Mouse (Mus musculus): ENCODE results near the gene Wsb1. TPM values are rescaled to one million over a fixed set of nuclear protein-coding genes. Genes with fewer than 3 reads are reported as not detected.

Gene Wsb1
- total and polyA plus RNA-seq, 3 experiments: 48.8 to 90.9 (median 57.0) TPM

DNA sequence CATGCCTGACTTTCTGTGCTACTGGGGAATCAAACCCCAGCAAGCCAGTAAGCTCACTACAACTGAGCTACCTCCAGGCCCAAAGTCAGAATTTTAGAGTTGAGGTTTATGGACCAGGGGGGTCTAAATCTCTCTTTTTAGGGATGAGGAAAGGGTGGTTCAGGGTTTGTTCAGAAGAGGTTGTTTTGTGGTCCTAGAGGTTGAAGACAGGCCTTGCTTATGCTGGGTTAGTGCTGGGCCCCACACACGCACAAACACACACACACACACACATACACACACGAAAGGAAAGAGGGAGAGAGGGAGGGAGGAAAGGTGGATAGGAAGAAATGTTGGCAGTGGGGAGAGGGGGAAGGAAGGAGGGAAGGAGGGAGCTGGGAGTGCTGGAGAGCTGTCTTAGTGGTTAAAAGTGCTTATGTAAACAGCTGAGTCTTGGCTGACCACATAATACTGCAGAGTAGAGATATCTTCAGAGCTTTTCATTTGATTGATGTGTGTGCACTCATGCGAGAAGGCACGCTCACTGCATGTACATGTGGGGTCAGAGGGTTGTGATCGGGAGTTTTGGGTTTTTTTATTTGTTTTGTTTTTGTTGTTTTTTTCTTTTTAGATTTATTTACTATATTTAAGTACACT is 42.5 kb upstream of the Wsb1 start, which contains the start of gene Gm9964 (continued):
- TF ChIP-seq MAZ (IDR thresholded peaks at IDR 0.05; ENCODE audit: low read depth, low read length) (peak; percentile 67; the same call in 1 of the 2 replicates), GATA1 (IDR thresholded peaks at IDR 0.05; ENCODE audit: low read depth, low read length) (peak; percentile 86), E2F4 (IDR thresholded peaks at IDR 0.05; ENCODE audit: borderline replicate concordance, low read depth, low read length) (no peak), CHD2 (IDR thresholded peaks at IDR 0.05; ENCODE audit: low read length) (no peak), RAD21 (IDR thresholded peaks at IDR 0.05; ENCODE audit: low read depth, low read length) (no peak), NELFE (IDR thresholded peaks at IDR 0.05; ENCODE audit: low read depth, low read length) (no peak), POLR2A (IDR thresholded peaks at IDR 0.05; ENCODE audit: control insufficient read depth in 1 of 2, insufficient read depth in 1 of 2, low read depth in 1 of 2, low read length in 2 of 2, poor library complexity in 1 of 2) (no peak), BHLHE40 (IDR thresholded peaks at IDR 0.05; ENCODE audit: borderline replicate concordance, low read depth, low read length) (peak; percentile 94), MEF2A (IDR thresholded peaks at IDR 0.05; ENCODE audit: extremely low read depth, insufficient replicate concordance, low read depth, low read length, poor library complexity, severe bottlenecking) (no peak), CTCF (IDR thresholded peaks at IDR 0.05 in 2 of 3, conservative IDR thresholded peaks at IDR 0.05 in 1 of 3; ENCODE audit: control insufficient read depth in 1 of 3, insufficient read depth in 1 of 3, low read depth in 2 of 3, low read length in 3 of 3, poor library complexity in 1 of 3, severe bottlenecking in 1 of 3) (no peak), GABPA (IDR thresholded peaks at IDR 0.05; ENCODE audit: low read depth, low read length) (no peak), ZMIZ1 (IDR thresholded peaks at IDR 0.05; ENCODE audit: low read depth, low read length) (no peak), POLR2AphosphoS2 (IDR thresholded peaks at IDR 0.05; ENCODE audit: low read length) (no peak), SMC3 (IDR thresholded peaks at IDR 0.05; ENCODE audit: low read depth, low read length) (no peak), JUND (IDR thresholded peaks at IDR 0.05; ENCODE audit: low read depth, low read length) (no peak), TBP (IDR thresholded peaks at IDR 0.05; ENCODE audit: low read depth, low read length) (0 out of 2 replicates have a peak, but pooled peaks have one; percentile 33), ZKSCAN1 (IDR thresholded peaks at IDR 0.05; ENCODE audit: low read depth, low read length) (no peak; the same call in 1 of the 2 replicates), POLR2AphosphoS5 (IDR thresholded peaks at IDR 0.05; ENCODE audit: borderline replicate concordance, low read depth, low read length) (no peak)

DNA sequence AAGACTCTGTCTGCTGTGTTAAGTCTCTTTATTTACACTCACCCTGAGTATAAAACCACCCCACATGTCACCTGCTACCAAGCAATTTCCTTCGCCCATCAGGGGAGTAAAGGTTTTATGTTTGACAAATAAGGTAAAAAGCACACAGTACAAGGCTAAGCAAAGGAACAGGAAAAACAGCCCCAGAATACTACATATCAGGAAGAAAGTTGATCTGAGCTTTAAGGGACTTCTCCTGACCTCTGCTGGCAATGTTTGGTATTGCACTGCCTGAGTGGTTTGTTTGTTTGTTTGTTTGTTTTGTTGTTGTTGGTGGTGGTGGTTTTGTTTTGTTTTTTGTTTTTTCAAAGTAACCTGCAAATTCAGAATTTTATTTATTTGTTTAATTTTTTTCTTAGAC is 41.7 kb upstream of the Wsb1 start:
- no peaks in the 10 kb centered on the region for H3K27me3 ChIP-seq (ENCODE audit: control insufficient read depth in 1 of 2, insufficient read depth in 2 of 2, low read length in 2 of 2)
- no peaks in the 10 kb centered on the region for H3K79me2 ChIP-seq (ENCODE audit: control insufficient read depth, insufficient read depth, low read length, poor library complexity)
- DNase-seq (ENCODE audit: low read depth, low spot score): peak; percentile 79
- peaks cover 0 to 16% of the 10 kb centered on the region in 2 experiments; a peak in 2 of 4 replicates for H3K36me3 ChIP-seq (ENCODE audit: control insufficient read depth in 1 of 2, insufficient read depth in 2 of 2, low read length in 2 of 2)
- no peak overlapping the region for H3K27ac ChIP-seq (ENCODE audit: control insufficient read depth, low read depth, low read length)
- no peak overlapping the region for H3K4me3 ChIP-seq (ENCODE audit: control insufficient read depth in 1 of 2, insufficient read depth in 1 of 2, low read depth in 2 of 2, low read length in 2 of 2)
- H3K4me1 ChIP-seq (ENCODE audit: control insufficient read depth in 1 of 2, insufficient read depth in 2 of 2, low read length in 2 of 2): peaks cover 18 to 25% of the 10 kb centered on the region in 2 experiments
- no peaks in the 10 kb centered on the region for H3K9me3 ChIP-seq (replicated peaks; ENCODE audit: insufficient read depth, low read length)
- no peak overlapping the region for H3K9ac ChIP-seq (ENCODE audit: control insufficient read depth, low read depth, low read length, poor library complexity, severe bottlenecking)
- no peak for TF ChIP-seq NRF1 (IDR thresholded peaks at IDR 0.05; ENCODE audit: insufficient read depth, low read depth, low read length, poor library complexity, severe bottlenecking)
- TF ChIP-seq TAL1 (IDR thresholded peaks at IDR 0.05; ENCODE audit: low read length): no peak
- TF ChIP-seq ETS1 (IDR thresholded peaks at IDR 0.05; ENCODE audit: low read depth, low read length): no peak
- TF ChIP-seq MAFK (IDR thresholded peaks at IDR 0.05; ENCODE audit: borderline replicate concordance, low read depth, low read length): no peak
- no peak for TF ChIP-seq POLR2A (IDR thresholded peaks at IDR 0.05; ENCODE audit: control insufficient read depth in 1 of 2, insufficient read depth in 1 of 2, low read depth in 1 of 2, low read length in 2 of 2, poor library complexity in 1 of 2)
- TF ChIP-seq ZKSCAN1 (IDR thresholded peaks at IDR 0.05; ENCODE audit: low read depth, low read length): no peak
- TF ChIP-seq NELFE (IDR thresholded peaks at IDR 0.05; ENCODE audit: low read depth, low read length): no peak
- no peak for TF ChIP-seq CHD2 (IDR thresholded peaks at IDR 0.05; ENCODE audit: low read length)
- TF ChIP-seq EP300 (IDR thresholded peaks at IDR 0.05; ENCODE audit: low read depth in 1 of 2, low read length in 2 of 2): no peak
- no peak for TF ChIP-seq MAX (IDR thresholded peaks at IDR 0.05; ENCODE audit: low read length)
- no peak for TF ChIP-seq MXI1 (IDR thresholded peaks at IDR 0.05; ENCODE audit: low read depth, low read length)
- TF ChIP-seq MAZ (IDR thresholded peaks at IDR 0.05; ENCODE audit: low read depth, low read length): 0 out of 2 replicates have a peak, but pooled peaks have one; percentile 28
- TF ChIP-seq KAT2A (conservative IDR thresholded peaks at IDR 0.05; ENCODE audit: low read depth, low read length): no peak
- no peak for TF ChIP-seq CHD1 (IDR thresholded peaks at IDR 0.05; ENCODE audit: low read depth, low read length)
- no peak for TF ChIP-seq MYC (IDR thresholded peaks at IDR 0.05; ENCODE audit: low read depth, low read length)
- TF ChIP-seq MYB (IDR thresholded peaks at IDR 0.05; ENCODE audit: low read depth, low read length): no peak
- TF ChIP-seq SMC3 (IDR thresholded peaks at IDR 0.05; ENCODE audit: low read depth, low read length): peak; percentile 92
- TF ChIP-seq GABPA (IDR thresholded peaks at IDR 0.05; ENCODE audit: low read depth, low read length): no peak
- TF ChIP-seq UBTF (IDR thresholded peaks at IDR 0.05; ENCODE audit: borderline replicate concordance, insufficient read depth, low read depth, low read length): no peak
- TF ChIP-seq HCFC1 (IDR thresholded peaks at IDR 0.05; ENCODE audit: low read depth, low read length): peak; percentile 39; the same call in 1 of the 2 replicates
- peak; percentile 96 for TF ChIP-seq RAD21 (IDR thresholded peaks at IDR 0.05; ENCODE audit: low read depth, low read length)
- TF ChIP-seq ZMIZ1 (IDR thresholded peaks at IDR 0.05; ENCODE audit: low read depth, low read length): no peak
- no peak for TF ChIP-seq JUND (IDR thresholded peaks at IDR 0.05; ENCODE audit: low read depth, low read length)
- no peak for TF ChIP-seq TBP (IDR thresholded peaks at IDR 0.05; ENCODE audit: low read depth, low read length)
- 0 out of 2 replicates have a peak, but pooled peaks have one; percentile 11 for TF ChIP-seq BHLHE40 (IDR thresholded peaks at IDR 0.05; ENCODE audit: borderline replicate concordance, low read depth, low read length)
- TF ChIP-seq GATA1 (IDR thresholded peaks at IDR 0.05; ENCODE audit: low read depth, low read length): no peak

Data from MEL (cell line).